Mouse (Mus musculus): ENCODE results near the gene Ear1. TPM values are rescaled to one million over a fixed set of nuclear protein-coding genes. Genes with fewer than 3 reads are reported as not detected.
A peak's percentile ranks its signal among the peaks of the same experiment; 100 is the strongest.
"Not testable (repeated sequence)": the region's sequence is repeated elsewhere in the genome, so short reads cannot be mapped to it uniquely, and the experiment has no call there.

Gene Ear1
- polyA plus RNA-seq, 1 experiment from 2014 or later = 16.7 TPM

GRCm38 (mm10) chr14:43877789-43878188 is 2.5 kb upstream of the Ear1 start:
- not testable (repeated sequence) for H3K9ac ChIP-seq (ENCODE audit: low read depth, low read length); H3K4me2 ChIP-seq (ENCODE audit: low read depth, low read length); H3K4me1 ChIP-seq (ENCODE audit: control insufficient read depth, low read depth, low read length); H3K27ac ChIP-seq (ENCODE audit: low read length); H3K36me3 ChIP-seq (ENCODE audit: control insufficient read depth, insufficient read depth); H3K4me3 ChIP-seq (ENCODE audit: low read depth, low read length); H3K9me3 ChIP-seq (replicated peaks; ENCODE audit: control insufficient read depth, low read length); H3K27me3 ChIP-seq (ENCODE audit: control insufficient read depth, insufficient read depth, low read depth, low read length)
- peak; percentile 63 for ATAC-seq (ENCODE audit: low read depth)
- WGBS (ENCODE audit: insufficient replicate concordance) = 22% methylated on average over 1 of the region's 2 CpGs

GRCm38 (mm10) chr14:43874862-43875261 is 455 bp downstream of the Ear1 start:
- H3K9ac ChIP-seq (ENCODE audit: low read depth, low read length); ATAC-seq (ENCODE audit: low read depth); H3K4me1 ChIP-seq (ENCODE audit: control insufficient read depth, low read depth, low read length); H3K27ac ChIP-seq (ENCODE audit: low read length); H3K4me2 ChIP-seq (ENCODE audit: low read depth, low read length); H3K9me3 ChIP-seq (replicated peaks; ENCODE audit: control insufficient read depth, low read length); H3K4me3 ChIP-seq (ENCODE audit: low read depth, low read length); H3K27me3 ChIP-seq (ENCODE audit: control insufficient read depth, insufficient read depth, low read depth, low read length); H3K36me3 ChIP-seq (ENCODE audit: control insufficient read depth, insufficient read depth): not testable (repeated sequence)
- WGBS (ENCODE audit: insufficient replicate concordance) = 53% methylated on average over 3 of the region's 3 CpGs

- not testable (repeated sequence) for H3K4me3 ChIP-seq (ENCODE audit: low read depth, low read length); H3K27me3 ChIP-seq (ENCODE audit: control insufficient read depth, insufficient read depth, low read depth, low read length); H3K9me3 ChIP-seq (replicated peaks; ENCODE audit: control insufficient read depth, low read length); H3K9ac ChIP-seq (ENCODE audit: low read depth, low read length); H3K4me2 ChIP-seq (ENCODE audit: low read depth, low read length); ATAC-seq (ENCODE audit: low read depth); H3K27ac ChIP-seq (ENCODE audit: low read length); H3K36me3 ChIP-seq (ENCODE audit: control insufficient read depth, insufficient read depth); H3K4me1 ChIP-seq (ENCODE audit: control insufficient read depth, low read depth, low read length)
- 18% methylated on average over 2 of the region's 2 CpGs for WGBS (ENCODE audit: insufficient replicate concordance)
Observed at GRCm38 (mm10) chr14:43860522-43860921, 14.8 kb downstream of the Ear1 start.

- not testable (repeated sequence) for H3K4me1 ChIP-seq (ENCODE audit: control insufficient read depth, low read depth, low read length); H3K4me3 ChIP-seq (ENCODE audit: low read depth, low read length); H3K36me3 ChIP-seq (ENCODE audit: control insufficient read depth, insufficient read depth); H3K4me2 ChIP-seq (ENCODE audit: low read depth, low read length); H3K9ac ChIP-seq (ENCODE audit: low read depth, low read length); H3K27ac ChIP-seq (ENCODE audit: low read length); H3K9me3 ChIP-seq (replicated peaks; ENCODE audit: control insufficient read depth, low read length); H3K27me3 ChIP-seq (ENCODE audit: control insufficient read depth, insufficient read depth, low read depth, low read length); ATAC-seq (ENCODE audit: low read depth)
- WGBS (ENCODE audit: insufficient replicate concordance) = 51% methylated on average over 4 of the region's 6 CpGs
Observed at GRCm38 (mm10) chr14:43859465-43859864, 15.9 kb downstream of the Ear1 start.

- H3K4me3 ChIP-seq (ENCODE audit: low read depth, low read length); H3K9me3 ChIP-seq (replicated peaks; ENCODE audit: control insufficient read depth, low read length); H3K4me1 ChIP-seq (ENCODE audit: control insufficient read depth, low read depth, low read length); H3K4me2 ChIP-seq (ENCODE audit: low read depth, low read length); H3K36me3 ChIP-seq (ENCODE audit: control insufficient read depth, insufficient read depth); H3K27ac ChIP-seq (ENCODE audit: low read length); H3K27me3 ChIP-seq (ENCODE audit: control insufficient read depth, insufficient read depth, low read depth, low read length); H3K9ac ChIP-seq (ENCODE audit: low read depth, low read length): not testable (repeated sequence)
- 40% methylated on average over 4 of the region's 4 CpGs for WGBS (ENCODE audit: insufficient replicate concordance)
- peak; percentile 35; the same call in 1 of the 2 replicates for ATAC-seq (ENCODE audit: low read depth)
Observed at GRCm38 (mm10) chr14:43843949-43844573, 31.3 kb downstream of the Ear1 start.

- H3K9me3 ChIP-seq (replicated peaks; ENCODE audit: control insufficient read depth, low read length) = not testable (repeated sequence)
- 50% methylated on average over 1 of the region's 1 CpGs for WGBS (ENCODE audit: insufficient replicate concordance)
Observed at GRCm38 (mm10) chr14:43840976-43841375, 34.3 kb downstream of the Ear1 start.

GRCm38 (mm10) chr14:43835366-43835765 is 40.0 kb downstream of the Ear1 start:
- not testable (repeated sequence) for H3K4me3 ChIP-seq (ENCODE audit: low read depth, low read length); H3K27me3 ChIP-seq (ENCODE audit: control insufficient read depth, insufficient read depth, low read depth, low read length); H3K4me2 ChIP-seq (ENCODE audit: low read depth, low read length); H3K9me3 ChIP-seq (replicated peaks; ENCODE audit: control insufficient read depth, low read length); H3K9ac ChIP-seq (ENCODE audit: low read depth, low read length); ATAC-seq (ENCODE audit: low read depth); H3K27ac ChIP-seq (ENCODE audit: low read length); H3K36me3 ChIP-seq (ENCODE audit: control insufficient read depth, insufficient read depth); H3K4me1 ChIP-seq (ENCODE audit: control insufficient read depth, low read depth, low read length)
- 72% methylated on average over 2 of the region's 2 CpGs for WGBS (ENCODE audit: insufficient replicate concordance)

More at GRCm38 (mm10) chr14:43840976-43841375, 34.3 kb downstream of the Ear1 start:
- not testable (repeated sequence) for H3K36me3 ChIP-seq (ENCODE audit: control insufficient read depth, insufficient read depth); H3K4me3 ChIP-seq (ENCODE audit: low read depth, low read length); H3K4me2 ChIP-seq (ENCODE audit: low read depth, low read length); H3K9ac ChIP-seq (ENCODE audit: low read depth, low read length); ATAC-seq (ENCODE audit: low read depth); H3K27ac ChIP-seq (ENCODE audit: low read length); H3K27me3 ChIP-seq (ENCODE audit: control insufficient read depth, insufficient read depth, low read depth, low read length); H3K4me1 ChIP-seq (ENCODE audit: control insufficient read depth, low read depth, low read length)

- H3K9ac ChIP-seq (ENCODE audit: low read depth, low read length); H3K27ac ChIP-seq (ENCODE audit: low read length); H3K4me1 ChIP-seq (ENCODE audit: control insufficient read depth, low read depth, low read length); H3K4me3 ChIP-seq (ENCODE audit: low read depth, low read length); H3K36me3 ChIP-seq (ENCODE audit: control insufficient read depth, insufficient read depth); ATAC-seq (ENCODE audit: low read depth); H3K9me3 ChIP-seq (replicated peaks; ENCODE audit: control insufficient read depth, low read length); H3K4me2 ChIP-seq (ENCODE audit: low read depth, low read length); H3K27me3 ChIP-seq (ENCODE audit: control insufficient read depth, insufficient read depth, low read depth, low read length): not testable (repeated sequence)
- WGBS (ENCODE audit: insufficient replicate concordance) = 21% methylated on average over 1 of the region's 1 CpGs
Observed at GRCm38 (mm10) chr14:43830385-43830784, 44.9 kb downstream of the Ear1 start.

- 35% methylated on average over 6 of the region's 6 CpGs for WGBS (ENCODE audit: insufficient replicate concordance)
- not testable (repeated sequence) for H3K27ac ChIP-seq (ENCODE audit: low read length); H3K4me3 ChIP-seq (ENCODE audit: low read depth, low read length); H3K4me2 ChIP-seq (ENCODE audit: low read depth, low read length); H3K36me3 ChIP-seq (ENCODE audit: control insufficient read depth, insufficient read depth); H3K9ac ChIP-seq (ENCODE audit: low read depth, low read length); H3K27me3 ChIP-seq (ENCODE audit: control insufficient read depth, insufficient read depth, low read depth, low read length); H3K4me1 ChIP-seq (ENCODE audit: control insufficient read depth, low read depth, low read length); H3K9me3 ChIP-seq (replicated peaks; ENCODE audit: control insufficient read depth, low read length)
- peak; percentile 45 for ATAC-seq (ENCODE audit: low read depth)
Observed at GRCm38 (mm10) chr14:43824176-43824575, 51.1 kb downstream of the Ear1 start.
